Mouse (Mus musculus) v-Abl transformed pro-B cells (cell line): ENCODE measurements around the gene Ranbp1.
"Not testable (repeated sequence)": the region's sequence is repeated elsewhere in the genome, so short reads cannot be mapped to it uniquely, and the experiment has no call there.

Source experiments
- in situ Hi-C, 2 experiments: fragments of 400-800 bp; cut with MboI; formaldehyde crosslinking; loops; one replicate each; pipeline ENCODE4 v1.15.1; 2025; ENCODE audit not compliant: unreplicated experiment in 2 of 2

Ranbp1 gene

DNA sequence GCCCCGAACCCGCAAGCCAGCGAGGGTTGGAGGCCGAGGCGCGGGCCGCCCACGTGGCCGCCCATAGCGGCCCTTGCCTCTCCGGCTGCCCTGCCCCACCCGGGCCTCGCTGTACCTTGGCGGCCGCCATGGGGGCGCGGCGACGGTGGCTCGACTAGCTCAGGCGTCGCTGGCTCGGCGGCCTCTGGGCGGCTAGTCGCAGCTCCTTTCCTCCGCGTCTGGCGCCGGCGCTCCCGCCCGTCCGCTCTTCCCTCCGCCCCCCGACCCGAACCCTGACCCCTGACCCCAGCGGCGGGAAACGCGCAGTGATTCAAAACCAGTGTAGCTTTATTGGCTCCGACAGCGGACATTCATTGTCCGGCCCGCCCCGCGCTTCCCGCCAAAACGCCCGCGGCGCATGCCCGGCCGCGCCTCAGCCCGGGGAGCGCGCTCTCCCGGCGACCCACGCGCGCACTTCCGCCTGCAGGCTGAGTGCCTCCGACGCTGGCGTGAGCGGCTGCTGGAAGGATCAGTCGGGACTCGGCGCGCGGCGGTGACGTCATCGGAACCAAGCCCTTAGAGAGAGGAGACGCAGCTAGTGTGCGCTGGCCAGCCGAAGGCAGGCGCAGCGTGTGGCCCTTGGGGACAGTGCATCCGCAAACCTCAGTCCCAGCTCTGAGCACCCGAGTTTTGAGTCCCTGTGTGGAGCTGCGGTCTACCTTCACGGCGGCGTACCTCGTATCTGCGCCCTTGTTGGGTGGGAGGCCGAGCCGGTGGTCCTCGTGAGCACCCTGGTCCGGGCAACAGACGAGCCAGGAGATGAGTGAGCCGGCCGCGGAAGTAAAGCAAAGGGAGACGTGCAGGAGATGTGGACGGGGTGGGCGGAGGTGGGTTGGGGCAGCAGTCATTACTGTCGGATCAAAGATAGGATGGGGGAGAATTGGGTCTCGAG lies at the start of gene Ranbp1, which contains the start of gene Trmt2a:
Ranbp1 (minus strand) TSS at position 300 of the 931 bp plus-strand sequence.
Trmt2a (plus strand) TSS at position 247 of the 931 bp plus-strand sequence.
- in situ Hi-C loops: loop anchor here in 1 of 2 experiments (10.0 kb wide), 1 partner anchor 1384 kb away; the partner anchor contains the start of gene Igll1

DNA sequence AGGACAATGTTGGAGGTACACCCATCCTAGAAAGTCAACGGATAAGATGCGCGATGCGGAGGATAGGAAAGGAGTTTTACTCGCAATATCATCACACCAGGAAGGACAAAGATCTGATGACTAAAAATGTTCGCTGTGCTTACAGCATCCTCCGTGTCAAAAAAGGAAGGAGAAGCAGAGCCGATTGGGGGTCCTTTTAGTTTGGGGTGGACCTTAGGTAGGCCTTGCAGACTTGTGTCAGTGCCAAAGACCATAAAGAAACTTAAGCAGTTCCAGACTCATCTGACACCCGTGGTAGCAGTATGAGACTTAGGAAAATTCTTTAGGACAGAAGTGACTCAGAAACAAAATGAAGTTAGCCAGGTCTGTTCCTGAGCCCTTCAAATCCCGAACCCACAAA lies 41.1 kb upstream of the Ranbp1 start:
- in situ Hi-C loops: not testable (repeated sequence)

DNA sequence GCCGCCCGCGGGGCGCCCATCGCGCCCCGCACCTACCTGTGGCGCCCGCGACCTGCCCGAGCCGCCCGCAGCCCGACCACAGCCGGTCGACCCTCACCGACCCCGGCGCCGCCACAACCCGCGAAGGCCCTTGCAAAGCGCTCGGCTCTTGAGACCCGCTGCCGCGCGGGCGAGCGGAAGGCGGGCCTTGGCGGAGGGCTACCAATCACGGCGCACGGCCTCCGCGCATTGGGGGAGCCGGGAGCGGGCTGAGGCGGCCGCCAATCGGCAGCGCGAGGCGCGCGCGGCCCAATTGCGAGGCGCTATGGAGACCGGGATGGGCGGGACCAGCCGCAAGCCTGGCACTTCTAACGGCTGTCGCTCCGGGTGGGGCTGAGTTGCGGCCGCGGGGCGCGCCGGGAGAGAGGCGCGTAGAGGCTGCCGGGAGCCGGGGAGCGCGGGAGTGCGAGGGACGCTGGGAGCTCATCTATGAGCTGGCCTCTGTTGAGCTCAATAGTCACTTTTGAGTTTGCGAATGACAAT lies 40.6 kb upstream of the Ranbp1 start, which contains the start of gene Dgcr8:
Dgcr8 (minus strand) TSS at position 180 of the 522 bp plus-strand sequence.
- in situ Hi-C loops: no loop called here

DNA sequence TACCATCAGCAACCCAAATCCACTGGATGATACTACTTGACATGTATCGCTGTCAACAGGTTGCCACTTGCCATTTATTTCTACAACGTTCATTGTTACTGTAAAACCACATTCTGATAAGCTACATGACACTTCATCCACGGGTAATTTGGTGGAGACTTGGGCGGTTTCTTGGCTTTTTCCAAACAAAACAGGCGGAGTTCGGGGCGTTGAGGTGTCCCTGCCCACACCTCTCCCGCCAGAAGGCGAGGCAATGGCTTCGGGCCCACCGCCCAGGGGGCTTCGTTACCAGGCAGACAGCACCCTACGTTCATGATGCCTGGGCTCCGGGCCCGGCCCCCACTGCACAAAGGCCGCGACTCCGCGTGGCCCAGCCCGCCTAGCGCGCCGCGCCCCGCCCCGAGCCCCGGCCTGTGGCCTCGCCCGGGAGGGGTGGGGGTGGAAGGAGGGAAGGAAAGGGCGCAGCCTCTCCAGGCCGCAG lies 40.1 kb upstream of the Ranbp1 start:
- in situ Hi-C loops: no loop called here

DNA sequence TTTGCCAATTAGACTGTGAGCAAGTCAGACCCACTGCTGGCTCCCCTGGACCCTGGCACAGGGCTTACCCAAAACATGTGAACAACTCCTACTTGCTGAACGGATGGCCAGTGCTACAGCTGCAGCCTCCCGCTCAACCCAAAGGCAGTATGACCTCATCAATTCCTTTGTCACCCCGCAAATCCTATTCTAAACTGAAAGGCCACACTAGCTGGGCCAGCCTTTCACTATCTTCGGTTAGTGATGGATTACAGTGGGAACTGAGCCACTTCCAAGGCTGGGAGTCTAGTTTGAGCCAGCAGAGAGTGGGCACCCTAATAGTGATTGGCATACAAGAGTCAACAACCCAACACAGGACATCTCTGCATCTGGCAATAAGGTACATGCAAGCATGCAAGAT lies 39.6 kb upstream of the Ranbp1 start:
- in situ Hi-C loops: no loop called here

DNA sequence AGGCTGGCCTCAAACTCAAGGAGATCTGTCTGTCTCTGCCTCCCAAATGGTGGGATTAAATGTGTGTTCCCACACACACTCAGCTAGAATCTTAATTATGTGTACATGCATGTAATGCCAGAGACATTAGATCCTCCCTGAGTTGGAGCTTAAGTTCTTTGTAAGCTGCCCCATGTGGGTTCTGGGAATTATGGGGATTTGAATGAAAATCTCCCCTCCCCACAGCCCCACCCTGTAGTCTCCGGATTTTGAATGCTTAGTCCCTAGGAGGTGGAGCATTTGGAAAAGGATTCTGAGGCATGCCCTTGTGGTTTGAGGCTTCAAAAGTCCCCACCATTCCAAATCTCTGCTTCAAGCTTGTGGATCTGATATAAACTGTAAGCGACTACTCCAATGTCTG lies 26.6 kb upstream of the Ranbp1 start:
- in situ Hi-C loops: loop anchor here in 1 of 2 experiments (10.0 kb wide), 1 partner anchor 340 kb away; no protein-coding TSS in a partner anchor

DNA sequence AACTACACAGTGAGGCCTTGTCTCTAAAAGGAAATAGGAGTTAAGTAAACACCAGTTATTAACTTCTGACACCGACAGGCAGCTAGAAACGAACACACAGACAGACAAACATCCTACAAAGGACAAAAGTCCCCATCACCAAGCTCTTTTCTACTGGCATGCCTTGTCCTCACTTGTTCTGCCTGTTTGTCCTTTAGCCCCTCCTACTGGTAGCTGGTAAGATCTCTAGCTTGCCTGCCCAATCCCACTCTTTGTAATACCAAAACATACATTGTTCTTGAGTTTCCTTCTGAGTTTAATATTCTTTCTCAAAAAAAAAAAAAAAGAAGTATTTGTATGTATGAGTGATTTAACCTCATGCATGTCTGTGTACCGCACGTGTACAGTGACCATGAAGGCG lies 19.6 kb upstream of the Ranbp1 start:
- in situ Hi-C loops: loop anchor here in 1 of 2 experiments (5.0 to 10.0 kb wide), 3 partner anchors 56 to 153 kb away; no protein-coding TSS in a partner anchor

- in situ Hi-C loops: loop anchor here in 1 of 2 experiments (5.0 to 10.0 kb wide), 3 partner anchors 53 to 150 kb away; no protein-coding TSS in a partner anchor
Observed at GRCm38 (mm10) chr16:18265024-18265423, 16.5 kb upstream of the Ranbp1 start.

DNA sequence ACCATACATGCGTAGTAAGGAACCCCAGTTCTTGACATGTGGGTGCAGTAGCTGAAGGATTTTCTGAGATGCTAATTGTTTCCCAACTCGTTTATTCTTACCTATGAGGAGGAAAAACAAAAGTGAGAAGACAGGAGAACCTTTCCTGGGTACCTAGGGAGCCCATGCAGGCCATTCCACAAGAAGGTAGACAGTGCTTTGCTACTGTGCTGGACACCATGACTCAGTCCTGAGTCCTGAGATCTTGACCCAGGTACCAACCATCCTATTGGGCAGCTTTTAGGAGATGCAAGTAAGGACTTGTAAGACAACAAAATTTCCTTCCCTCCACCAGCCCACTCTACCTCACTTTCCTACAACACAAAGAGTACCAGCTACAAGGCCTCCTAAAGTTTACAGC lies 9.7 kb upstream of the Ranbp1 start, which contains the start of gene Gm49776:
Gm49776 (minus strand) TSS at position 101 of the 400 bp plus-strand sequence.
- in situ Hi-C loops: no loop called here

- in situ Hi-C loops: no loop called here
Observed at GRCm38 (mm10) chr16:18253866-18254265, 5.3 kb upstream of the Ranbp1 start.

- in situ Hi-C loops: no loop called here
Observed at GRCm38 (mm10) chr16:18252736-18253135, 4.2 kb upstream of the Ranbp1 start.

GRCm38 (mm10) chr16:18250828-18251790 lies 2.6 kb upstream of the Ranbp1 start:
- in situ Hi-C loops: no loop called here

GRCm38 (mm10) chr16:18250231-18250630 lies 1.7 kb upstream of the Ranbp1 start:
- in situ Hi-C loops: no loop called here

GRCm38 (mm10) chr16:18249364-18249967 lies 934 bp upstream of the Ranbp1 start:
- in situ Hi-C loops: loop anchor here in 1 of 2 experiments (10.0 kb wide), 1 partner anchor 1385 kb away; the partner anchor contains the start of gene Igll1

DNA sequence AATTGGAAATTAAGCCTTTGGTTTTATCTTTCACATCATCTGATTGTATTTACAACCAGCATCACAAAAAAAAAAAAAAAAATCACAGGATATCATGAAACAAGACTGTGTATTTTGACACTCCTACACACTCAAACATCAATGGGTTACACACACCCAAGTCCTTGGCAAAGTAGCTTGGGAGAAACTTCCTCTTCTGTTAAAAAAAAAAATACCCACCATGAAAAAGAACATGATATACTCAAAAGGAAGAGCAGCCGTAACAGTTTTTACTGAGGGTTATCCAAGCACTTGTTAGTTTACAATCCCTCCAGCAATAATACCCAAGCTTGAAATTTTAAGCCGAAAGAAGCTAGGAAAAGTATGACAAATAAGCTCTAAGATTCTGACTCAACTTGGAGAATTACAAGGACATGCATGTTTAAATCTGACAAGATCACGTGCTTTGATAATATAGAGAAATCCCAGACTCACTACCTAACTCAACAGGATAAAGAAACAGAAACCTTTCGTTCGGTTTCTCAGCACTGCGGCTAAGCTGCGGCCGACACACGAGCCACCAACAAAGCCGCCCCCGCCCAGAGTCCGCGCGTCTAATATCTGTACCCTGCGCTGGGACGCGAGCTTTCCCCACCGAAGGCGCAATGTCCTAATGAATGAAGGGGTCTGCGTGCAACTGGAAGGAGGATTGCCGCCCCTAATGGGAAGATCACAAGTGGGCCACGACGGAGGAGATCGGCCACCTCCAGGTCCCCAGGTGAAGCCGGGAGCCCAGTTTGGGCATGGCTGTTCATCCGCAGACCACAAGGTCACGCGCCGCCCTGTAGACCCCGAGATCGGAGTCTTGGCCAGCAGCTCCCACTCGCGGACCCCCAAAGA lies 772 bp downstream of the Ranbp1 start:
- in situ Hi-C loops: loop anchor here in 1 of 2 experiments (10.0 kb wide), 1 partner anchor 1383 kb away; the partner anchor contains the start of gene Igll1

GRCm38 (mm10) chr16:18241581-18241980 lies 7.0 kb downstream of the Ranbp1 start:
- in situ Hi-C loops: loop anchor here in 1 of 2 experiments (10.0 kb wide), 1 partner anchor 1377 kb away; the partner anchor contains the start of gene Igll1

GRCm38 (mm10) chr16:18236676-18237501 lies 11.6 kb downstream of the Ranbp1 start:
- in situ Hi-C loops: no loop called here
